Mouse (Mus musculus): Measurements from ENCODE around the gene Pid1.

DNA sequence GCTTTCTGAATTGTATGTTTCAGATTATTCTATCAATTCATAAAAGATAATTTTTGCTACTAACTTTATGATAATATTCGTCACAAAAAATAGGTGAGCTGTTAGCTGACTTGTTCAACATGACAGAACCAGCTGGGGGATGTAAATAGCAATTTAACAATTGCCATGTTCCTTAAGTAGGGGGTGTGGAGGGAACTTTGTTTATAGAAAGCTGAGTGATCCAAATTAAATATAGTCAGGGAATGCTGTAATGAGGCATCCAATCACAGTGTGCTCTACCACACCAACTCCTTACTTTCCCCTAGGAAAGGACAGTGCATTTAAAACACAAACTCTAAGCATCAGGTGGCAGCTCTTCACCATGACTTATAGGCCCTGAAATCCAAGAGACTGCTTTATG, 18.7 kb upstream of the Pid1 start:
- TF ChIP-seq CTCF (IDR thresholded peaks at IDR 0.05; ENCODE audit: low read depth) (no peak), EP300 (optimal IDR thresholded peaks at IDR 0.05) (no peak)

Data from stomach, postnatal 0 days (tissue).